Mouse (Mus musculus) urinary bladder, adult 18-20 months (tissue): ENCODE results near the gene Nectin1.
A peak's percentile ranks its signal among the peaks of the same experiment; 100 is the strongest.

ENCODE experiments used
- DNase-seq, 2 experiments: peaks; one replicate each; pipeline ENCODE4 v3.0.0; 2022; ENCODE audit warnings: low spot score in 2 of 2, mixed read lengths in 2 of 2

Nectin1 gene

GRCm38 (mm10) chr9:43765419-43766179 is 21.8 kb downstream of the Nectin1 start:
- DNase-seq: no peak

DNA sequence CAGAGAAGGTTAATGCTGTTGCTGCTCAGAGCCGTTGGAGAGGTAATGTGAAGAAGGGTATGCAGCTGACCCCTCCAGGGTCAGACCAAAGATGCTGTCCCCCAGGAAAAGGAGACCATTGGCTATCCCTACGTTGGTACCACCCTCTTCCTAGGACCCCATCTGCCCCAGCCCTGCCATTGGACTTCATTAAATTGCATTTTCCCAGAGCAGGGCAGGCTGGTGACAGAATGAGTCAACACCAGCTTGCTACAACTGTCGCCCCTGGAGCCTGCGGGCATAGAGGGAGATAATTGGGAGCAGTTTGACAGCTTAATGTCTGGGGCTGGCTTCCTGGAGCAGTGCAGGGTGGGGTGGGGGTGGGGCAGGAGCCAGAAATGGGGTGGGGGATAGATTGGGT is 25.0 kb downstream of the Nectin1 start:
- DNase-seq: no peak

DNA sequence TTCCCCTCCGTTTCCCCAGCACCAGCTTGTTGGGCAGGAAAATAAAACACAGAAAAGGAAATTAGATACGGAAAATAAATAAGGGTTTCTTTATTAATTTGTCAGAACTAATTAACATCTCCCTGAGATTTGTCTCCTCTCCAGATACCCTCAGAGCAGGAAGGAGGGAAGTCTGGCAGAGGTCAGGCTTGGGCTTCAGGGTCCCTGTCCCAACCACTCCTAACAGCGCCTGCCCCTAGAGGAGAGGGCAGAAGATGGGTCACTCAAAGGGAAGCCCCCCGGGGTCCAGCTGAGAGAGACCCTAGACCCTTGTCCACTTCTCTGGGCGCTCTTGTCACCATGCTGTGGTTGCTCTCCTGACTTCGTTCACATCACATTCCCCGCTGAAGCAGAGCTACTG is 25.4 kb downstream of the Nectin1 start:
- no peak for DNase-seq

DNA sequence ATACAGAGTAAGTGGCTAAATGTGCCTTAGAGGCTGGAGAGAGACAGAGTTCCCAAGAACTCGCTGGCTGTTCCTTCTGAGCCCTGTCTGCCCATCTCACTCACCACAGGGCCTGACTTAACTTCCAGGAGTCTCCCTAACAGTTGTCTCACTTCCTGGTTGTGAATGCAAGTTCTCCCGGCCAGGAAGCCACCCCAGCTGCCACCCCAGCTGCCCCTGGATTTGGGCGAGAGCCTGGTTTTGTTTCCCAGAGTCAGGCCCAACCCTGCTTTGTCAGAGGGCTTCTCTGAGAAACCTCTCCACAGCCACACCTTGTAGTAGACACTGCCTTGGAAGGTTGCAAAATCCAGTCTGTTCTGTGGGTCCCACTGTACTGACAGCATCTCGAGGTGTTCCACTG is 26.2 kb downstream of the Nectin1 start:
- no peak for DNase-seq

DNA sequence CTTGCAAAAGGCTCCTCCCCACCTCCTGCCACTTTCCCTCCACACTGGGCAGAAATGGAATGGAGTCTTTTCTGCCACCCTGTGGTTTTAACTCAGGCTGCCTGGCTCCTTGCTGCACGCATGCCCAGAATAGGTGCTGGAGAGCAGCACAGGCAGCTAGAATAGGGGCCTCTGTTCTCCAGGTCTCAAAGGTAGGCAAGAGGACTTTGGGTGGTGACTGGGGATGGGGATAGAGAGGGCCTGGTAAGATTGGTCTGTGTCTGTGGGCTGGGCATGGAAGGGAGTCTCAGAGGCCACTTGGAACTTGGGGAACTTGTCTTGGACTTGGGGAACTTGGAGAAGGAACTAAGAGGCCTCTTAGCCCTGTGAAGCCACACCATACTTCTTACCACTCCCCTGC is 27.3 kb downstream of the Nectin1 start:
- no peak for DNase-seq

DNA sequence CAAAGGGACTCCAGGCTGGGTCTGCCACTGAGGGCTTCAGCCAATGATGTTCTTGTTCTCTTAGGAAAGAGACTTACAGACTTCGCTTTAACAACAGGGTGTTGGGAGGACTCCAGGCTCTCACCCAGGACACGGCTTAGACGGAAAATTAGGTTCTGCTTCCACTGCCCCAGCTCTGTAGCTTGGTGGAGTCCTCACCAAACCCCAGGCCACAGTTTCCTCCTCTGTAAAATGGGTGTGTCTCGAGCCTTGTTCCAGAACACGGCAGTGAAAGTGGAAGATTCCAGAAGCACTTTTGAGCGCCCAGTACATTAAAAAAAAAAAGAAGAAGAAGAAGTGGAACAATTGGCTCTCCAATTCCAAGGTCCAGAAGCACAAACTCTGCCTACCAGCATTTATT is 28.7 kb downstream of the Nectin1 start:
- no peak for DNase-seq

DNA sequence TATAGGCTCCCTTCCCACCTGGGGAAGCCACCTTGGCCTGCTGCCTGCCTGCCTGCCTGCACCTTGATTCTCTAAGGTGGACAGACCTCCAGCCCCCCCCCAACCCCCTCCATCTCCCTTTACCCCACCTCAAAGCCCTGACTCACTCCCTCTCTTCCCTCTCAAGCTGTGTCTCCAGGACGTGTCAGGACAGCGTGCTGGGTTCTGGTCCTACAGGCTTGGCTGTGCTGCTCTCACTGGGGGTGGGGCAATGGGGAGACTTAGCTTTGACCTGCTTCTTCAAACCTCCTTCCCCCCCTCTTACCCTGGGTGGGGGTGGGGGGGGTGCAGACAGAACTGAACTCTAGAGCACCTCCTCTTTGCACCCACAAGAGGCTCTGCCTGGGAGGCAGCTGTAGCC is 29.7 kb downstream of the Nectin1 start:
- DNase-seq: peak in 1 of 2 experiments; percentile 85

DNA sequence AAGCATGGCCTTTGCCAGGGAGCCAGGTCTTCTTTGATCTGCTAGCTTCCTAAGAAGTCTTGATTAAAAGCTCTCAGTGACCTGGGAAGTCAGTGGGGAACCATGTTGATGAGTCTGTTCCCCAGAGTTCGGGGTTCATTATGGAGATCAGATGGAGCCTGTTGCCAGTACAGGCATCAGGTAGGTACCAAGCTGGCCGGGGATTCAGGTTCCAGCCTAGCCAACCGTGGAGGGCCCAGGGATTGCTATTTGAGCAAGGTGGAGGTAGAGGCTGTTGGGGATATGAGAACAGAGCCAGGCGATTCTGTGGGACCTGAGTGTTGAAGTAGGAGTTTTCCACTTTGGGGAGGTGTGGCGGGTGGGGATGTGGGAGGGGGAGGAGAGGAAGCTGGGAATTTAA is 30.6 kb downstream of the Nectin1 start:
- DNase-seq: no peak

DNA sequence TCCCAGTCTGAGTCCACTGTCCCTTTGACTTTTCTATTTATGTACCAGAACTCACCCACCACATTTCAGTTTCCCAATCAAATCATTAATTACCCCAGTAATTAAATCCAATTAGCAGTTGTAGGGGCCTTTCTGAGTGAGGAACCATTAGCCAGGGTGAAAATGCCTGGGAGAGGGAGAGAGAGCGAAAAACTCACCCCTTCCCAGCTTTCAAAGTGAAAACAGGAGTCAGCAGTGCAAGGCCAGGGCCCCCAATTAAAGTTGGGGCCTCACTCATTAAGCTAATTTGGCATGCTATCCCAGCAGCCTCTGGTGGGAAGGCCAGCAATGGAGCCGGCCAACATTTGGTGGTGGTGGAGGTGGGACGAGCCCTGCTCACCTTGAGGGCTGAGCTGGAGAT is 32.4 kb downstream of the Nectin1 start:
- no peak for DNase-seq

GRCm38 (mm10) chr9:43777362-43778360 is 33.9 kb downstream of the Nectin1 start:
- DNase-seq: peak; percentile 70 to 73

- DNase-seq: no peak
Observed at GRCm38 (mm10) chr9:43780883-43781282, 37.1 kb downstream of the Nectin1 start.

DNA sequence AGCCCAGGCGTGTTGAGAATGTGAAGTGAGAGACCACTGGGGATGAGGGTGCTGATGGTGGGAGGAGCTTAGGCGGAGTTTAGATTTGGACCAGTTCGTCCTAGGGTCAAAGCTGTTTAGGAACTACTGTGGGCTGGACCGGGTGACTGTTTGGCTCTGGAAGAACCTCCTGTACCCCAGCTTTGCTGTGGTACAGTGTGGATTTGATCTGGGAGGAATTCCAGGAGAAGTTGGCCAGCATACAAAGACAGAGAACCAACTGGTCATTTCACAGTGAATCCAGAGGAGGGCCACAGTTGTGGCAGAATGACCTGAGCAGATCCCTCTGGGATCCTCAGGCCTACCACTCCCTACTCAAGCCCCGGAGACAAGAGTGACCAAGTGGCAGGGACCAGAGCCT is 38.6 kb downstream of the Nectin1 start:
- no peak for DNase-seq

DNA sequence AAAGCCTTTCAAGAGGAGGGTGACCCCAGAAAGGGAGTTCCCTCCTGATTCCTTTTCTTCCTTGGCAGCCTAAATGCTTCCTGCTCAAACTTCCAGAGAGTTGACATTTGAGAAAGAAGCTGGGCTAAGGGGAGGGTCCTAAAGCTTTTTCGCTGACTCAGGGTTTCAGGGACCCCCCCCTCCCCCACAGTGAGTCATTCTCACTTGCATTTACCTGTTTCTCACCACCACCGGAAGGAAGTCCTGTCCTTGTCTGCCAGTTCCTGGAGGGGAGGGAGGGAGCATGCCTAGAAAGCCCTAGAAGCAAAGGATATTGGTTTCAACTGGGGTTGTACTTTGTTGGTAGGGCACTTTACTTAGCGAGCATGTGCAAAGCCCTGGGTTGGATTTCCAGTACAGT is 40.2 kb downstream of the Nectin1 start:
- no peak for DNase-seq

DNA sequence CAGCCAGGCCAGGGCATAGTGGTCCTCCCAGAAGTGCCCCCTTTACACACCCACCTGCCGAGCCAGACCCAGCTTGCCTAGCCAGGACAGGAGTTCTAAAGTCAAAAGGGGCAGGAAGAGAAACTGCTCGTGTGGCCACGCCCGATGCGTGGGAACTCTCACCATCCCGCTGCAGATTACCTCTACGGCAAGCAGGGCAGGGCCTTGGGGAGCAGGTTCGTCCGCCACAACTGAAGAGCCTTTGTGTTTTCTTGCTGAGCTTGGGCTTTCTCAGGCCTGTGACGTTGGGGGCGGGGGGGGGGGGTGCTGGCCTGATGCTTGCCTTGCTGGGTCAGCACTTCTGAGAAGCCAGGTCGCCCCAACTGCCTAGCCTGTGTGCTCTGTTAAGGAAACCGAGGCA is 41.1 kb downstream of the Nectin1 start:
- DNase-seq: peak in 1 of 2 experiments; percentile 49

DNA sequence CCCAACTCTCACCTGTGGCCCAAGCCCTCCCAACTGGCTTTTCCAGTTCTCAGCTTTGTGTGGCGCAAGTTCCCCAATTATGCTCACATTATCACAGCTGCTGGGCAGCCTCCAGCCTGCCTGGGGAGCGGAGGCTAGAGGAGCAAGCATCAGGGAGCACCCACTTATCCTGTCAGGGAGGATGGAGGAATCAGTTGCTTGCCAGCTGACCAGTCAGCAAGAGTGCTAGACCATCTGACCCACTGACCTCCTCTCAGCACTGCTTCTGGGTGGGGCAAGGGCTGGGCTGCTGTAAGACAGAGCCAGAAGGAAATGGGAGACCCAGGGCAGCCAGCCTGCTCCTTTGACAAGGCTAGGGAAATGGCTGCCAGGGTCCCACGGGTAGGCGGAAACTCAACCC is 43.8 kb downstream of the Nectin1 start:
- DNase-seq: peak in 1 of 2 experiments; percentile 70

- no peak for DNase-seq
Observed at GRCm38 (mm10) chr9:43792681-43793080, 48.9 kb downstream of the Nectin1 start.

- no peak for DNase-seq
Observed at GRCm38 (mm10) chr9:43793411-43793810, 49.6 kb downstream of the Nectin1 start.

DNA sequence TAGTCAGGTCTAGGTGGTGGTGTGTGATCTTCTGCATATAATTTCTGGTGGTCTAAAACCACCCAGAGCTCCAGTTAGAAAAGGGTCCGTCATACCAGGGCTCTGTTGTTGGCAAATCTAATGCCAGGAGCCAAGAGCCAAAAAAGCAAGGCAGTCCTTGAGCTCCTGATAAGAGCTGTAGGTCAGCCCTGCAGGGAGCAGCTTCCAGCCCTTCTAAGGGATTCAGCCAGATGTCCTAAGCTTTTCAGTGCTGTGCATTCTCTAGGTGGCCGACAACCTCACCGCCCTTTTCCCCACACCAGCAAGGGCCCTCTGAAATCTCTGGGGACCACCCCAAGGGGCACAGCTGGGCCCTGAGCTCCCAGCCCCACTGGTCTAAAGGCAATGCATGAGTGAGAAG is 52.2 kb downstream of the Nectin1 start:
- DNase-seq: no peak

DNA sequence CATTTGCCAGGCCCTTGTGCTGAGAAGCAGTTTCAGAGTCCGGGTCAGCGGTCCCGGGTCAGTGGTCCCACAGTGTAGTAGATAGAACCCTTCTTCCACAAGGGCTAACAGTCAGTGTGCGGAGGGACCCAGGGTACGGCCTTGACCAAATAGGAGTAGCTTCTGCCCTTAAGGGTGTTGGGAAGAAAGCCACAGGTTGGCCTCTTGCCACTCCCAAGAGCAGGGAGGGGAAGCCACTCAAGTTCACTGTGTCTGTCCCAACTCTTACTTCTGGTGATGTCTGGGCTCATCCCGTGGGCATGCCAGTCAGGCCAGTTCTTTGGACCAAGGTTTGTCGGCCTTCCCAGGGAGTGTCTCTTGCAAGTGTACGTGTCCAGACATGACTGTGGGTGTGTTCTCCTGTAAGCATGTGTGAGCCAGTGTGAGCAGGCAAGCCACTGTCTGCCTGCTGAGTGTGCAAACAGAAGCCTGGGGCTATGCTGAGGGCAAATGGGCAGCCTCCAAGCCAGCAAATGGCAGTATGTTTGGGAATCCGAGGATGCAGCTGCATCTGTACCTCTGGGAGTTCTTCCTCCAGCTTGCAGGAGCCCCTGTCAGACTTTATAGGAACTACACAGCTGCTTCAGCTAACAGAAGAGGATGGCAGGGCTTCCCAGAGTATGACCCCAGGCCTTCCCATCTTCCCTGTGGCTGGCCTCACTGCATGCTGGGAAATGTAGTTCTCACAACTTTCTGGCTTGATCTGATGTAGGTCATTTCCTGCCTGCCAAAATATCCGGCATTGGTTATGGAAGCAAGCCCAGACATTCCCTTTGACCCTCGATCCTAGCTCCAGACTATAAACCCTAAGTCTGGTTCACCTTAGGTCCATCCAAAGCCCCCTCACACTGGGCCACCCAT is 53.3 kb downstream of the Nectin1 start:
- DNase-seq: peak in 1 of 2 experiments; percentile 83

DNA sequence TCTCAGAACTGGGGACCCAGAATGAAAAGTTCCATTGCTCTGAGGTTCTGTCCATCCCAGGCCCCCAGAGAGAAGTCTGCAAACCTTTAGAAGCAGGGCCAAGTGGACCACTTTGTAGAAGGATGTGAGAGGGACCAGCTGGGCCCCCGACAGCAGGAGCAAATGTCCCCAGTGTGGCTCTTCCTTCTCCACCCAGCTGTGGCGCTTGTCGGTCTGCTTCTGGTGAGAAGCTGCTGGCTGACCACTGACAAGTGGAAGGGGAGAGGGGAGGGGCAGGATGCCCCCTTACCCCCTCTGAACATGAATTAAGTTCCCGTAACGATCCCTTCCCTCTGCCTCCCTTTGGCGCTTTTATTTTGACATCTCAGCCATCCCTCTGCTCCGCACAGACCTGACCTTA is 54.0 kb downstream of the Nectin1 start:
- no peak for DNase-seq

DNA sequence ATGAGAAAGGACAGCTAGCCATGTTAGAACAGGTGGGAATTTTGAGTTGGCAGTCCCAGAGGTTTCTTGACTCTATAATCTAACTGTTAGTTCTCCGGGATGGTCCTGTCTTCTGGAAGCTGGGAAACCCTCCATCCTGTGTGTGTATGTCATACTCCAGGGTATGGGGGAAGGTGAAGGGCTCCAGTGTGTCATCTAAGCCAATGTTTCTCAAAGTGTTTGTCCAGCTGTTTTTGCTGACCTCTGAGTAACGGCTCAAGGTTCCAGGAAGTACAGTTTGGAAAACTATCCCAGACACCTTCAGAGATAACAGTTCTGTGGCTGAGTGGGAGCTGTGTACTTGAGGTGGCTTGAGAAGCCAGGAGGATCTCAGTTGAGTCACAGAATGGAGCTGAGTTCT is 56.7 kb downstream of the Nectin1 start:
- DNase-seq: no peak

- DNase-seq: peak; percentile 55 to 76
Observed at GRCm38 (mm10) chr9:43801911-43802310, 58.1 kb downstream of the Nectin1 start.
